Mouse (Mus musculus) intestine, postnatal 0 days (tissue): ENCODE data around the gene Mpp4. TPM values are rescaled to one million over a fixed set of nuclear protein-coding genes. Genes with fewer than 3 reads are reported as not detected.

ENCODE experiments used
- ATAC-seq: fragments of 200-750 bp; cut with Nextera tagmentation; 2 replicates; pipeline ENCODE4 v1.8.0; 2017; ENCODE audit warnings: mild to moderate bottlenecking, moderate TSS enrichment, moderate library complexity
- H3K27ac ChIP-seq: fragments of 300-500 bp; sonication (generic); 2 replicates; pipeline ENCODE4 v1.5.1; 2014; ENCODE audit warnings: mild to moderate bottlenecking, low read depth, low read length, moderate library complexity
- H3K27me3 ChIP-seq: fragments of 300-500 bp; sonication (generic); replicated peaks from 2 replicates; pipeline ENCODE4 v1.6.1; 2014; ENCODE audit warnings: low read length, mixed read lengths; ENCODE audit not compliant: control insufficient read depth, insufficient read depth
- H3K36me3 ChIP-seq: fragments of 300-500 bp; sonication (generic); 2 replicates; pipeline ENCODE4 v1.6.1; 2014; ENCODE audit warnings: mild to moderate bottlenecking, moderate library complexity; ENCODE audit not compliant: control insufficient read depth, insufficient read depth
- H3K4me1 ChIP-seq: fragments of 300-500 bp; sonication (generic); replicated peaks from 2 replicates; pipeline ENCODE4 v1.6.1; 2014; ENCODE audit warnings: antibody characterized with exemption, low read length, mixed read lengths; ENCODE audit not compliant: control insufficient read depth, insufficient read depth
- H3K4me2 ChIP-seq: fragments of 300-500 bp; sonication (generic); replicated peaks from 2 replicates; pipeline ENCODE4 v1.6.1; 2014; ENCODE audit warnings: low read depth, mild to moderate bottlenecking, moderate library complexity
- H3K4me3 ChIP-seq: fragments of 300-500 bp; sonication (generic); 2 replicates; pipeline ENCODE4 v1.5.1; 2014; ENCODE audit warnings: low read depth, low read length
- H3K9ac ChIP-seq: fragments of 300-500 bp; sonication (generic); 2 replicates; pipeline ENCODE4 v1.6.1; 2014; ENCODE audit warnings: mild to moderate bottlenecking, low read depth, low read length
- H3K9me3 ChIP-seq: fragments of 300-500 bp; sonication (generic); 2 replicates; pipeline ENCODE4 v1.6.1; 2016; ENCODE audit warnings: mixed run types; ENCODE audit not compliant: control insufficient read depth
- CTCF ChIP-seq: sonication (generic); IDR thresholded peaks from 2 replicates; pipeline ENCODE4 v1.5.1; 2016; ENCODE audit warnings: low read depth, mild to moderate bottlenecking, control low read depth, antibody characterized with exemption, moderate library complexity
- WGBS: fragments of 180-500 bp; shearing (Covaris S2); extraction: QIAGEN DNeasy Blood & Tissue Kit; methylation state at CpG from one replicate; pipeline ENCODE4 v1.1.7; 2014; 5-methylcytosine and 5-hydroxymethylcytosine counted together
- polyA plus RNA-seq: library from polyadenylated mRNA; unstranded; fragments of >200 nt; fragmentation: Nextera tagmentation; extraction: Ambion mirVana; gene quantifications from 2 replicates; pipeline ENCODE4 v1.2.1, GENCODE M21; 2015

Mpp4 gene
- polyA plus RNA-seq, 1 experiment from 2014 or later, result 0.29 TPM

DNA sequence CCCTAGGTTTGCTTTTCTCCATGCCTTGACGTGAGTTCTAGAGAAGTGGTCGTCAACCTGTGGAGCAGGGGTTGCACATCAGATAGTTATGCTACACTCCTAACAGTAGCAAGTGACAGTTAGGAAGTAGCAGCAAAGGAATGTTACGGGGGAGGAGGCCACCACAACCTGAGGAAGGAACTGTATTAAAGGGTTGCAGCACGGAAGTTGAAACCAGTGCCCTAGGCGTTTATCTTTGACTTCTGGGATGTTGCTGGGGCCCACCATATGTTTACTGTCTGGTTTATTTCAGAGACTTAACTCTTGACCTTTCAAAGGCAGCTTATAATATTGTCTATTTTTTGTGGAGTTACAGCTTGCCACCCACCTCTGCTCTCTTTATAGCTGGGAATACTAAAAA is 8.7 kb upstream of the Mpp4 start:
- no peaks in the 10 kb centered on the region for H3K4me1 ChIP-seq
- H3K9ac ChIP-seq, result no peak overlapping the region
- ATAC-seq, result no peak
- H3K4me2 ChIP-seq, result no peak overlapping the region
- H3K4me3 ChIP-seq, result no peak overlapping the region
- H3K36me3 ChIP-seq, result peaks cover 11% of the 10 kb centered on the region; the same call in 1 of the 2 replicates
- no peak overlapping the region for H3K27ac ChIP-seq
- TF ChIP-seq CTCF, result no peak
- no peaks in the 10 kb centered on the region for H3K27me3 ChIP-seq
- WGBS, result 46% methylated on average over 5 of the region's 5 CpGs
- no peaks in the 10 kb centered on the region for H3K9me3 ChIP-seq

GRCm38 (mm10) chr1:59170290-59170689 is 7.1 kb upstream of the Mpp4 start:
- no peak for ATAC-seq
- no peaks in the 10 kb centered on the region for H3K9me3 ChIP-seq
- H3K27ac ChIP-seq, result no peak overlapping the region
- 80% methylated on average over 8 of the region's 8 CpGs for WGBS
- H3K9ac ChIP-seq, result no peak overlapping the region
- TF ChIP-seq CTCF, result peak; percentile 19; the same call in 1 of the 2 replicates
- H3K4me3 ChIP-seq, result no peak overlapping the region
- no peak overlapping the region for H3K4me2 ChIP-seq
- H3K27me3 ChIP-seq, result no peaks in the 10 kb centered on the region
- peaks cover 21% of the 10 kb centered on the region; the same call in 1 of the 2 replicates for H3K36me3 ChIP-seq
- H3K4me1 ChIP-seq, result 0 out of 2 replicates have a peak, but pooled peaks cover 4% of the 10 kb centered on the region

- 76% methylated on average over 6 of the region's 6 CpGs for WGBS
- H3K27me3 ChIP-seq, result no peaks in the 10 kb centered on the region
- H3K9me3 ChIP-seq, result no peaks in the 10 kb centered on the region
- no peak for ATAC-seq
- 0 out of 2 replicates have a peak, but pooled peaks cover 4% of the 10 kb centered on the region for H3K4me1 ChIP-seq
- no peak overlapping the region for H3K27ac ChIP-seq
- H3K36me3 ChIP-seq, result peaks cover 21% of the 10 kb centered on the region; the same call in 1 of the 2 replicates
- H3K4me2 ChIP-seq, result no peak overlapping the region
- TF ChIP-seq CTCF, result no peak
- no peak overlapping the region for H3K9ac ChIP-seq
- no peak overlapping the region for H3K4me3 ChIP-seq
These were observed 6.4 kb upstream of the Mpp4 start for GRCm38 (mm10) chr1:59169586-59169985.

DNA sequence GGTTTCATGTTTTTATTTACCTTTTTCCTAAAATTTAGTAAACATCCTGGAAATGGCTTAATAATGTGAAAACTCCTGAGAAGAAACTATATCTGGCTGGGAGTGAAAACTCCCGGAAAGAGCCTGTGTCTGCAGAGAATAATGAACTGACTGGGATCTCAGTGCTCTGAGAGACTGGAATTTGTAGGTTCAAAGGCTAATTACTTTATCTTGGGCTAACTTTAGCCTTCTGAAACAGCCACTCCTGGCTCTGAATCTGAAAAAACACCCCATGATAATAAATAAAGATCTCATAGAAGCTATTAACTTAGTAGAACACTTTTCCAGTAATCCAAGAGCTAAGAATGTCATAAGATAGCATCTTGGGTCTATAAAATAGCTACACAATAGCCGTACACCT is 5.4 kb upstream of the Mpp4 start:
- no peak for TF ChIP-seq CTCF
- Histone ChIP-seq H3K27ac (no peak overlapping the region), H3K4me2 (no peak overlapping the region), H3K4me1 (0 out of 2 replicates have a peak, but pooled peaks cover 4% of the 10 kb centered on the region), H3K4me3 (no peak overlapping the region), H3K9me3 (no peaks in the 10 kb centered on the region), H3K27me3 (no peaks in the 10 kb centered on the region), H3K36me3 (peaks cover 22% of the 10 kb centered on the region; the same call in 1 of the 2 replicates), H3K9ac (no peak overlapping the region)
- ATAC-seq, result no peak
- 29% methylated on average over 2 of the region's 2 CpGs for WGBS

GRCm38 (mm10) chr1:59167654-59168425 is 4.7 kb upstream of the Mpp4 start:
- Histone ChIP-seq H3K4me3 (no peak overlapping the region), H3K27ac (no peak overlapping the region), H3K36me3 (peaks cover 30% of the 10 kb centered on the region; the same call in 1 of the 2 replicates), H3K9ac (no peak overlapping the region), H3K9me3 (no peaks in the 10 kb centered on the region), H3K4me2 (no peak overlapping the region), H3K4me1 (0 out of 2 replicates have a peak, but pooled peaks cover 4% of the 10 kb centered on the region), H3K27me3 (no peaks in the 10 kb centered on the region)
- no peak for ATAC-seq
- WGBS, result 80% methylated on average over 4 of the region's 4 CpGs
- no peak for TF ChIP-seq CTCF

- 86% methylated on average over 9 of the region's 9 CpGs for WGBS
- peaks cover 32% of the 10 kb centered on the region; the same call in 1 of the 2 replicates for H3K36me3 ChIP-seq
- no peak overlapping the region for H3K4me2 ChIP-seq
- no peak overlapping the region for H3K9ac ChIP-seq
- H3K27ac ChIP-seq, result no peak overlapping the region
- peak; percentile 47; the same call in 1 of the 2 replicates for ATAC-seq
- no peak for TF ChIP-seq CTCF
- no peaks in the 10 kb centered on the region for H3K9me3 ChIP-seq
- H3K4me3 ChIP-seq, result no peak overlapping the region
- 0 out of 2 replicates have a peak, but pooled peaks cover 4% of the 10 kb centered on the region for H3K4me1 ChIP-seq
- no peaks in the 10 kb centered on the region for H3K27me3 ChIP-seq
These were observed 3.2 kb upstream of the Mpp4 start for GRCm38 (mm10) chr1:59166232-59166905.
